Mouse (Mus musculus): ENCODE results near the gene Gm7324. TPM values are rescaled to one million over a fixed set of nuclear protein-coding genes. Genes with fewer than 3 reads are reported as not detected.
"Not testable (repeated sequence)": the region's sequence is repeated elsewhere in the genome, so short reads cannot be mapped to it uniquely, and the experiment has no call there.

Gm7324 gene
- 1 to 10 TPM in 1 of 2 experiments, under 1 TPM in 1; 0.29 to 1.2 TPM for total RNA-seq (2021)
- long read RNA-seq, experiment 1 = 0 reads
- long read RNA-seq, experiment 2 = 0 reads

DNA sequence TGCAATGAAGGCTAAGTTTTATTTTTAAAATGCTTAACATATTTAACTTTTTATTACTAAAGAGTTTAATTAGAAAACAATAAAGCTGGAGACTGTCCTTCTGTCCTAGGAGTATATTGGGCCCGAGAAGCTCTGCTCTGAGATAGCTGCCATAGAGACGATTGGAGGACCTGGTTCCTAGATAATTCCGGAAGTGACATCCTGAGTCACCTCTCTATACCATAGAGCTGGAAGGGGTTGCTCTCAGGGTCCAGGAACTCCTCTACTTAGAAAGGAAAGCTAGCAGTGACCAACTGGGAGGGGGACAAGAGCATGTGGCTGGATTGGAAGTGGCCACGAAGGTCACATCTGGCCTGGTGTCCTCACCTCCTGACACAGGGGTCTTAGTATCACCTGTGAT lies at the start of gene Gm7324:
Gene Gm7324, plus strand, starts transcription at position 208 of the 400 bp plus-strand sequence.
- DNase-seq = not testable (repeated sequence)

DNA sequence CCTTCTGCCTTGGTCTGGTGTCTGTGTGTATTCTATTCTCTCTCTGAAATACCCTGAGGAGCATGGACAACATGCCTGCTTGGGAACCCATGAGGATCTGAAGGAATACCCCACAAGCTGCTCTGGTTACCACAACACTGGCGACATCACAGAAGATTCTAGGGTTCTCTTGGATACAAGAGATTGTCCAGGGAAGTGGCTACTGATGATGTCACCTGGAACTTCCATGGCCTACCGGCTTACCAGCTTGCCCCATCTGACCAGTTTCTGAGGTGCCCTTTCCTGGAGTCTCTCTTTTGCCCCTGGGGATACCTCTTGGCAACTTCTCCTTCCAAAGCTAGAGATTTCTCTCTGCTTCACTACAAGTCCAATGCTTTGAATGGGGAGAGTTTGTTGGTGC lies 20.5 kb upstream of the Gm7324 start, which contains the start of gene Gm8165:
Gene Gm8165, minus strand, starts transcription at position 101 of the 400 bp plus-strand sequence.
- not testable (repeated sequence) for DNase-seq

DNA sequence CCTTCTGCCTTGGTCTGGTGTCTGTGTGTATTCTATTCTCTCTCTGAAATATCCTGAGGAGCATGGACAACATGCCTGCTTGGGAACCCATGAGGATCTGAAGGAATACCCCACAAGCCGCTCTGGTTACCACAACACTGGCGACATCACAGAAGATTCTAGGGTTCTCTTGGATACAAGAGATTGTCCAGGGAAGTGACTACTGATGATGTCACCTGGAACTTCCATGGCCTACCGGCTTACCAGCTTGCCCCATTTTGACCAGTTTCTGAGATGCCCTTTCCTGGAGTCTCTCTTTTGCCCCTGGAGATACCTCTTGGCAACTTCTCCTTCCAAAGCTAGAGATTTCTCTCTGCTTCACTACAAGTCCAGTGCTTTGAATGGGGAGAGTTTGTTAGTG lies 29.8 kb downstream of the Gm7324 start, which contains the start of gene Gm16506:
Gene Gm16506, minus strand, starts transcription at position 101 of the 400 bp plus-strand sequence.
- not testable (repeated sequence) for DNase-seq

DNA sequence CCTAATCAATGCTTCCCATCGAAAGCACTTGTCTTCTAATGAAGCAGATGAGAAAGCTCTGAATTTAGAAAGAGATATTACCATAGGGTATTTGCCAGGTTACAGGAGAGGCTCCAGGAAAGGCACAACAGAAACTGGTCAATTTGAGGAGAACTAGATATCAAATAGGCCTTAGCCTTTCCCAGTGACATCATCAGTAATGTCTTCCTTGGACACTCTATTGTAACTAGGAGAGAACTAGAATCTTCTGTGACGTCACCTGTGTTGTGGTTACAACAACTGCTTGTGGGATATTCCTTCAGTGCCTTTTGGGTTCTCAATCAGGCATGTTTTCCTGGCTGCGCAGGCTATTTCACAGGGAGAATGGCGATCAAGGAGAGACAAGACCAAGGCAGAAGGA lies 49.9 kb downstream of the Gm7324 start, which contains the start of gene Gm6526:
Gene Gm6526, plus strand, starts transcription at position 301 of the 400 bp plus-strand sequence.
- not testable (repeated sequence) for DNase-seq

Other genes with a start within 250 kb of the Gm7324 start
- gene Gm5799, start 154.3 kb upstream of the Gm7324 start, total RNA-seq (2021) = not detected
- gene Gm17654, start 118.7 kb upstream of the Gm7324 start, total RNA-seq (2021) = not detected
- gene Gm10375, start 89.8 kb upstream of the Gm7324 start, total RNA-seq (2021) = not detected
- not detected for gene Gm8165, start 20.6 kb upstream of the Gm7324 start, total RNA-seq (2021)
- not detected for gene Gm16506, start 29.7 kb downstream of the Gm7324 start, total RNA-seq (2021)
- not detected for gene Gm6526, start 50.0 kb downstream of the Gm7324 start, total RNA-seq (2021)
- gene Gm8180, start 86.9 kb downstream of the Gm7324 start, total RNA-seq (2021) = not detected
- under 1 TPM in 1 of 2 experiments, not detected in 1; 0.45 TPM for gene Ear1, start 177.7 kb downstream of the Gm7324 start, total RNA-seq (2021)
- gene Ear10, start 225.7 kb downstream of the Gm7324 start, total RNA-seq (2021) = not detected
- gene Gm8113, start 227.6 kb downstream of the Gm7324 start, total RNA-seq (2021) = under 1 TPM in 1 of 2 experiments, not detected in 1; 0.14 TPM

Data from gastrocnemius, postnatal 10 days (tissue).